Mouse (Mus musculus): Measurements from ENCODE around the gene Zg16. TPM values are rescaled to one million over a fixed set of nuclear protein-coding genes. Genes with fewer than 3 reads are reported as not detected.

Zg16 gene
- polyA plus RNA-seq, 1 experiment from 2014 or later: not detected

DNA sequence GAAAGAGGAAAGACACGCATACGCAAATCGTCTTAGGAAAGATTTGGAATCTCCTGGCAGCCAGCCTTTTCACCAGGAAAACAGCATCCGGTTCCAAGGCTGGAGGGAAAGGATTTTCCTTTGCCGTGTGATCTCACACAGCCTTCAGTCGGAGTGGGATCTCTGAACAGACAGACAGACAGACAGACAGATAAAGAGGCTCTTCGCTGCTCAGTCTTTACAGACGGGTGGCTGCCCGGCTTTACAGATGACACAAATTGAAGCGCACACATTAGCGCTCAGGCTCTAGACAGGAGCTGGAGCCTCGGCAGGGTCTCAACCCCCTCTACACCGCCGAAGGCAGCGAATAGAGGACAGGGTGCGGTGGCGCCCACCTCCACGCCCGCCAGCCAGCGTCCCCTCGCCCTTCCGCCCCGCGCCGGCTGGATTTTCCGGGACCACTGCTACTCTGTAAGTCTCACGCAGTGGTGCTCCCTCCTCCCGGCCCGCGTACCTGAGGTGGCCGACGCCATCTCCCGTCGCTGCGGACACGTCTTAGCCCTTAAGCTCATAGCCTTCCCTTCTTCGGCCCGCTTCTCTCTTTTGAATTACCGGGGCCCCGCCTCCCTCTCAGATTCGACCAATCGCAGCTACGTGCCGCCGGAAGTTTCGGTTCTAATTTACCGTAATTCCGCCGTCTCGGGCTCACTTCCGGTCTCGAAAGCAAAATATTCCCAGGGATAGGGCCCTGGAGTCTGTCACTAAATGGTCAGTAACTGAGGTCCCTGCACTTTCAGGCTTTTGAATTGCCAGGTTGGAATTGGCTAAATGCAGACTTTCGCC lies 45.1 kb downstream of the Zg16 start, which contains the start of gene Kif22:
Gene Kif22, minus strand, starts transcription at position 621 of the 822 bp plus-strand sequence.
- 0% methylated on average over 53 of the region's 53 CpGs for WGBS

DNA sequence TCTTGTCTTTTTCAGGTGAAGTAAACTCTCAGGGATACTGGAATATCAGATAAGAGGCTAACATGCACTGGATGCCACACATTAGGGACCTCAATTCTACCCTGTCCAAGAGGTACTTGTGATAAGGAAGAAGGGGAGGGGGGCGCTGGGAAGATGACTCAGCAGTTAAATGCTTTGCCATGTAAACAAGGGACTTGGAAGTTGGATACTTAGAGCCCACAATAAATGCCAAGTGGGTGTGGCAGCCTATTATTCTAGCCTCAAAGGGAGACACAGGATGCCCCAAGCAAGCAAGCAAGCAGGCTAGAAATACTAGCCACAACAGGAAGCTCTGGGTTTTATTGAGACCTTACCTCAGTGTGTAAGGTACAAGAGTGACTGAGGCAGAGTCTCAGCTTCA lies 55.9 kb downstream of the Zg16 start:
- H3K9me3 ChIP-seq (ENCODE audit: control insufficient read depth, low read length): no peaks in the 10 kb centered on the region
- ATAC-seq: no peak
- no peak overlapping the region for H3K9ac ChIP-seq (replicated peaks; ENCODE audit: low read depth, low read length)
- no peaks in the 10 kb centered on the region; the same call in 1 of the 2 replicates for H3K36me3 ChIP-seq (ENCODE audit: control insufficient read depth, insufficient read depth)
- peaks cover 7% of the 10 kb centered on the region for H3K4me1 ChIP-seq (replicated peaks; ENCODE audit: control insufficient read depth, insufficient read depth, low read length)
- 79% methylated on average over 1 of the region's 1 CpGs for whole genome bisulfite sequencing
- no peak overlapping the region for H3K27ac ChIP-seq (ENCODE audit: low read length)
- no peak overlapping the region for H3K4me3 ChIP-seq (replicated peaks; ENCODE audit: low read length)
- no peak overlapping the region for H3K4me2 ChIP-seq (ENCODE audit: low read length)
- H3K27me3 ChIP-seq (replicated peaks; ENCODE audit: control insufficient read depth, insufficient read depth, low read length): no peaks in the 10 kb centered on the region

More for the DNA sequence above, 45.1 kb downstream of the Zg16 start, which contains the start of gene Kif22:
- Histone ChIP-seq H3K4me3 (replicated peaks; ENCODE audit: low read length) (peak within 1 kb of the TSS; percentile 90), H3K36me3 (ENCODE audit: control insufficient read depth, insufficient read depth) (no peaks in the 10 kb centered on the region), H3K9me3 (ENCODE audit: control insufficient read depth, low read length) (no peaks in the 10 kb centered on the region), H3K27ac (ENCODE audit: low read length) (peak within 1 kb of the TSS; percentile 56), H3K9ac (replicated peaks; ENCODE audit: low read depth, low read length) (peak within 1 kb of the TSS; percentile 82), H3K4me1 (replicated peaks; ENCODE audit: control insufficient read depth, insufficient read depth, low read length) (peaks cover 19% of the 10 kb centered on the region), H3K4me2 (ENCODE audit: low read length) (peak within 1 kb of the TSS; percentile 93), H3K27me3 (replicated peaks; ENCODE audit: control insufficient read depth, insufficient read depth, low read length) (no peaks in the 10 kb centered on the region)
- peak; percentile 91 for ATAC-seq

DNA sequence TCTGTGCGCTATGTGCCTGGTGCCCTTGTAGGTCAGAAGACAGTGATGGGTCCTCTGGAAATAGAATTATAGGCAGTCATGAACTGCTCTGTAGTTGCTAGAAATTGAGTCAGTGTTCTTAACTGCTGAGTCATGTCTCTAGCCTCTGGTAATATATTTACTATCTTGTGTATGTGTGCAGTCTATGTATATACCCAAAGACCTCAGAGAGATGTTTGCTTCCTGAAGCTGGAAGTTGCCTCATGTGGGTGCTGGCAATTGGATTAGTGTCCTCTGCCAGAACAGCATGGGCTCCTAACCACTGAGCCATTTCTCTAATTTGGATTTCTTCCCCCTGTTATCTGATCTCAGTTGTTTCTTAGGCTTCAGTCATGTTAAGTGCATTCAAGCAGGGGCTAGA lies 57.0 kb downstream of the Zg16 start:
- Histone ChIP-seq H3K27me3 (replicated peaks; ENCODE audit: control insufficient read depth, insufficient read depth, low read length) (no peaks in the 10 kb centered on the region), H3K9me3 (ENCODE audit: control insufficient read depth, low read length) (no peaks in the 10 kb centered on the region), H3K36me3 (ENCODE audit: control insufficient read depth, insufficient read depth) (no peaks in the 10 kb centered on the region; the same call in 1 of the 2 replicates), H3K4me1 (replicated peaks; ENCODE audit: control insufficient read depth, insufficient read depth, low read length) (peaks cover 7% of the 10 kb centered on the region), H3K4me3 (replicated peaks; ENCODE audit: low read length) (no peak overlapping the region), H3K9ac (replicated peaks; ENCODE audit: low read depth, low read length) (no peak overlapping the region), H3K4me2 (ENCODE audit: low read length) (no peak overlapping the region), H3K27ac (ENCODE audit: low read length) (no peak overlapping the region)
- 100% methylated on average over 1 of the region's 1 CpGs for WGBS
- ATAC-seq: no peak

DNA sequence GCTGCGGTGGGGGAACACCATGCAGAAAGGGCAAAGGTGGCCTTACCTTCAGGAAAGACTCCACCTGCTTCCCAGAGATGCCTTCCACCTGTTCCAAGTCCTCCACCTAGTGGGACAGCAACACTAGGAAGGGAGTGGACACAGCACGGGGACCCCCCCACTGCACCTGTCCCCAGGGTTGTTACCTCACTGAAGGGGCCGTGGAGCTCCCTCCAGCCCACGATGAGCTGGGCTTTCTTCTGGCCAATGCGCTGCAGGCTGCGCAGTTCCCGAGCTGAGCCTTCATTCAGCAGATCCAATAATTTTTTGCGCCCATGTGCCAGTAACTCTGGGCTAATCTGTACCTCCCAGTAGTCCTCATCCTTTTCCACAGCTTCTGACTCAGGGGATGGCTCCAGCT lies 59.2 kb downstream of the Zg16 start:
- H3K36me3 ChIP-seq (ENCODE audit: control insufficient read depth, insufficient read depth): peaks cover 3% of the 10 kb centered on the region; the same call in 1 of the 2 replicates
- H3K4me3 ChIP-seq (replicated peaks; ENCODE audit: low read length): peak overlapping the region; percentile 60
- H3K27me3 ChIP-seq (replicated peaks; ENCODE audit: control insufficient read depth, insufficient read depth, low read length): no peaks in the 10 kb centered on the region
- WGBS: 63% methylated on average over 8 of the region's 8 CpGs
- ATAC-seq: peak; percentile 1; the same call in 1 of the 2 replicates
- peak overlapping the region; percentile 99 for H3K27ac ChIP-seq (ENCODE audit: low read length)
- no peaks in the 10 kb centered on the region for H3K9me3 ChIP-seq (ENCODE audit: control insufficient read depth, low read length)
- H3K4me2 ChIP-seq (ENCODE audit: low read length): peak overlapping the region; percentile 71
- peak overlapping the region; percentile 92 for H3K9ac ChIP-seq (replicated peaks; ENCODE audit: low read depth, low read length)
- H3K4me1 ChIP-seq (replicated peaks; ENCODE audit: control insufficient read depth, insufficient read depth, low read length): peaks cover 29% of the 10 kb centered on the region

DNA sequence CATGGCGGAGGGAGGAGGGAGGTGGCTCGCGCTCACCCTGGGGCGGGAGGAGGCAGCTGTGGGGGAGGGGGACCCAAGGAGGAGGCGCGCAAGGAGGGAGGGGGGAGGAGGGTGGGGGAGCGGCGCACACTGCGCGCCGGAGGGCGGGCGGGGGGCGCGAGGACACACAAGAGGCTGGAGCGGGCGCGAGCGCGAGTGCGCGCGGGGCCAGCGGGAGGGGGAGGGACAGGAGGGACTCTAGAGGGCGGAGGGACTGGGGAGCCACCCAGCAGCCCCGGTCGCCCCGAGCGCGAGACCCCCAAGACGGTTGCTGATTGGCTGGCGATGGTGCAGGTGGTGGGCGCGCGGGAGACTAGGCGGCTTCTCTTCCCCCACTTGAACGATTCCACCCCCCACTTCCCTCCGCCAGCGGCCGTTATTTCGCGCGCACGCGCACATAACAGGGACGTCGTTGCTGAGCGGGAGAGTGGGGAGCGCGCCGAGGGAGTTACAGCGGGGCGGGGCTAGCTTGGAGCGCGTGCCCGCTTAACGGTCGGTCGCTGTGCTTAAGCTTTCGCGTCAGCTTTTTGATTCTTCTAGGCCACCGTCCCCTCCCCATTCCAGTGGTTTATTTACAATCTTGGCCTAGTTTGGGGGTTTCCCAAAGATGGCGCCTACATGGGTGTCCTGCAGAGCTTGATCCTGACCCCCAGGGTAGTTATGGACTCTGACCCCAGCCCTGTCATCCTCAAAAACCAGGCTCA lies 60.0 kb downstream of the Zg16 start, which contains the start of gene Maz:
Gene Maz, minus strand, starts transcription at position 54 of the 743 bp plus-strand sequence.
- Histone ChIP-seq H3K4me1 (replicated peaks; ENCODE audit: control insufficient read depth, insufficient read depth, low read length) (peaks cover 36% of the 10 kb centered on the region), H3K27me3 (replicated peaks; ENCODE audit: control insufficient read depth, insufficient read depth, low read length) (no peaks in the 10 kb centered on the region), H3K4me3 (replicated peaks; ENCODE audit: low read length) (peak within 1 kb of the TSS; percentile 60), H3K9ac (replicated peaks; ENCODE audit: low read depth, low read length) (peak within 1 kb of the TSS; percentile 92), H3K4me2 (ENCODE audit: low read length) (peak within 1 kb of the TSS; percentile 92), H3K36me3 (ENCODE audit: control insufficient read depth, insufficient read depth) (peaks cover 7% of the 10 kb centered on the region), H3K27ac (ENCODE audit: low read length) (peak within 1 kb of the TSS; percentile 99), H3K9me3 (ENCODE audit: control insufficient read depth, low read length) (no peaks in the 10 kb centered on the region)
- WGBS: under 1% methylated on average over 50 of the region's 63 CpGs
- peak; percentile 92 for ATAC-seq

- Histone ChIP-seq H3K4me1 (replicated peaks; ENCODE audit: control insufficient read depth, insufficient read depth, low read length) (peaks cover 40% of the 10 kb centered on the region), H3K4me3 (replicated peaks; ENCODE audit: low read length) (peak overlapping the region; percentile 60), H3K27me3 (replicated peaks; ENCODE audit: control insufficient read depth, insufficient read depth, low read length) (no peaks in the 10 kb centered on the region), H3K9ac (replicated peaks; ENCODE audit: low read depth, low read length) (peak overlapping the region; percentile 92), H3K4me2 (ENCODE audit: low read length) (peak overlapping the region; percentile 92; the same call in 1 of the 2 replicates), H3K9me3 (ENCODE audit: control insufficient read depth, low read length) (no peaks in the 10 kb centered on the region), H3K36me3 (ENCODE audit: control insufficient read depth, insufficient read depth) (peaks cover 7% of the 10 kb centered on the region), H3K27ac (ENCODE audit: low read length) (peak overlapping the region; percentile 99)
- 0 out of 2 replicates have a peak, but pooled peaks have one; percentile 0 for ATAC-seq
- 5% methylated on average over 7 of the region's 48 CpGs for WGBS
Measured at GRCm38 (mm10) chr7:127026616-127026983, 60.5 kb downstream of the Zg16 start.

DNA sequence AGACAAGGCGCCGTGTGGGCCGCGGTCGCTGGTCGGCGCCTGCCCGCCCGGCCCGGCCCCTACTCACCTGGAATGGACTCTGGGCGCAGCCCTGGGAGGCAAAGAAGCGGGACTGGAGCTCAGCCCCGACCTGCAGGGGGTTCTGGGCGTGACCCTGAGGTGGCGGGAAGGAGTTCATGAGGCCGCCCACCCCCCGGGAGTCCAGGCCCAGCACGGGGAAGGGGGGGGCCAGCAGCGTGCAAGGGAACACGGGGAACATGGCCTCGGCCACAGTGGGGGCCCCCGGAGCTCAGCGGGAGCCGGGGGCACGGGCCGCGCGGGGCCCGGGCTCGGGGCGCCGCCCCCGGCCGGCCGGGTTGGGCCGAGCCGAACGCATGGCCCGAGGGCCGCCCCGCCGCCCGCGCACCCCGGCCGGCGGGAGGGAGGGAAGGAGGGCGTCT lies 60.9 kb downstream of the Zg16 start:
- WGBS: 0% methylated on average over 21 of the region's 48 CpGs
- 0 out of 2 replicates have a peak, but pooled peaks have one; percentile 1 for ATAC-seq
- Histone ChIP-seq H3K36me3 (ENCODE audit: control insufficient read depth, insufficient read depth) (peaks cover 7% of the 10 kb centered on the region), H3K4me2 (ENCODE audit: low read length) (peak overlapping the region; percentile 92), H3K9ac (replicated peaks; ENCODE audit: low read depth, low read length) (peak overlapping the region; percentile 92), H3K27me3 (replicated peaks; ENCODE audit: control insufficient read depth, insufficient read depth, low read length) (no peaks in the 10 kb centered on the region), H3K27ac (ENCODE audit: low read length) (peak overlapping the region; percentile 99), H3K9me3 (ENCODE audit: control insufficient read depth, low read length) (no peaks in the 10 kb centered on the region), H3K4me3 (replicated peaks; ENCODE audit: low read length) (peak overlapping the region; percentile 60), H3K4me1 (replicated peaks; ENCODE audit: control insufficient read depth, insufficient read depth, low read length) (peaks cover 45% of the 10 kb centered on the region)

DNA sequence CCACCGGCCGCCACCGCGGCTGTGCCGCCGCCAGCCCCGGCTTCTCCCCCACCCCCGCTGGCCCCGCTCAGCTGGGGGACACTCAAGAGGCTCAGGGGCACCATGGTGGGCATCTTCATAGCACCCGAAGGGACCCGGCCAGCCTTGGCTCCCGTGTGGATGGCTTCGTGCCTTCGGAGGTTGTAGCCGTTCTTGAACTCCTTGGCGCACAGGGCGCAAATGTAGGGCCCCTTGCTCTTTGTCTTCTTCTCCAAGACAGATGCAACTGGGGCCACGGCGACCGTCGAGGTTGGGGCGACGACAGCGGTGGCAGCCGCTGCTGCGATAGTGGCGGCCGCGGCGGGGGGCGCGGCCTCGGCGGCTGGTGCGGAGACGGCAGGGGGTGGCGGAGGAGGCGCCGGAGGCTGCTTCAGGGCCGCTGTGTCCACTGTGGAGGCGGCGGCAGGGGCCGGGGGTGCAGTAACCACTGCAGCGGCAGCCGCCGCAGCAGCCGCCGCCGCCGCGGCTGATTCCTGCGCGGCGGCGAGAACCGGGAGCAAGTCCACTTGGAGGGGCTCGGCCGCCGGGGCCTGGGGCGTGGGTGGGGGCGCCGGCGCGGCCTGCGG lies 61.5 kb downstream of the Zg16 start:
- WGBS: under 1% methylated on average over 59 of the region's 65 CpGs
- Histone ChIP-seq H3K9me3 (ENCODE audit: control insufficient read depth, low read length) (no peaks in the 10 kb centered on the region), H3K36me3 (ENCODE audit: control insufficient read depth, insufficient read depth) (peaks cover 7% of the 10 kb centered on the region), H3K4me3 (replicated peaks; ENCODE audit: low read length) (peak overlapping the region; percentile 60), H3K4me1 (replicated peaks; ENCODE audit: control insufficient read depth, insufficient read depth, low read length) (peaks cover 48% of the 10 kb centered on the region), H3K27me3 (replicated peaks; ENCODE audit: control insufficient read depth, insufficient read depth, low read length) (no peaks in the 10 kb centered on the region), H3K9ac (replicated peaks; ENCODE audit: low read depth, low read length) (peak overlapping the region; percentile 92), H3K4me2 (ENCODE audit: low read length) (peak overlapping the region; percentile 92), H3K27ac (ENCODE audit: low read length) (peak overlapping the region; percentile 99)
- no peak for ATAC-seq

Data from forebrain, embryonic 16.5 days (tissue).